Mouse (Mus musculus): ENCODE measurements around the gene Actl10. TPM values are rescaled to one million over a fixed set of nuclear protein-coding genes. Genes with fewer than 3 reads are reported as not detected.

Gene Actl10
- polyA plus RNA-seq, 1 experiment from 2014 or later, result 0.15 TPM

DNA sequence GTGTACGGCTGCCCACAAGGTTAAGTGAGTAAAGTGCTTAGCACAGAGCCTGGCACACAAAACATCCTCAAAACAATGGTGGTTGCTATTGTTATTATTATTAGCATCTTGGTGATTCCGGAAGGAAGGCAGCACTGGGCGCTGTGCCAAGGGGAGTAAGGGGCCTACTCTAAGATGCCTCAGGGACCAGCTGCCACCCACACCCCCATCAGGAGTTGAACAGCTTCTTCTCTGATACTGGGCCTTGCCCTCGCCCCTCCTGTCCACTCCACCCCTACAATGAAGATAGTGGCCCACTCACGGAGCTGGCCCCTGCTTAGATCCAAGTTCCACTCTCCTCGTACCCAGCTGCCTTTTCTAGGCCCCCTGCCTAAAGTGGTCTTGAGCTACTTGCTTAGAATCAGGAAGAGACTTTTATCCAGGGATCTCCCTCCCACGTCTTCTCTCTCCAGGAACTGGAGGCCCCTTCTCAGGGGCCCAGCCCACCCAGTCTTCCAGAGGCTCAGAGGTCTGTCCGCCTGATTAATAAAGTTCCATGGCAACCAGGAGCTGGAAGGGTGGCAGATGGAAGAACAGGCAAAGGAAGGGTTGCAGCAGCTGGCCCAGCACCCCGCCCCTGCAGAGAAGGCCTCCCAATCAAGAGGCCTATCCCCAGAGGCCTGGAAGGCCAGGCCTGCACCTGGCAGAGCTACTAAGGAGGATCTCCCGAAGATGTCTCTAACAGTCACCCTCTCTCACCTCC lies 16.9 kb downstream of the Actl10 start:
- H3K27ac ChIP-seq (ENCODE audit: poor library complexity, severe bottlenecking), result peak overlapping the region; percentile 74
- H3K9ac ChIP-seq, result peak overlapping the region; percentile 84
- WGBS, result 20% methylated on average over 10 of the region's 10 CpGs
- H3K27me3 ChIP-seq (replicated peaks), result no peaks in the 10 kb centered on the region
- peaks cover 36% of the 10 kb centered on the region for H3K4me1 ChIP-seq (replicated peaks)
- peak overlapping the region; percentile 86 for H3K4me2 ChIP-seq
- no peak for ATAC-seq (ENCODE audit: insufficient number of reproducible peaks, low FRiP score)
- H3K9me3 ChIP-seq (replicated peaks), result no peaks in the 10 kb centered on the region
- peak overlapping the region; percentile 93 for H3K4me3 ChIP-seq
- peaks cover 9% of the 10 kb centered on the region for H3K36me3 ChIP-seq

DNA sequence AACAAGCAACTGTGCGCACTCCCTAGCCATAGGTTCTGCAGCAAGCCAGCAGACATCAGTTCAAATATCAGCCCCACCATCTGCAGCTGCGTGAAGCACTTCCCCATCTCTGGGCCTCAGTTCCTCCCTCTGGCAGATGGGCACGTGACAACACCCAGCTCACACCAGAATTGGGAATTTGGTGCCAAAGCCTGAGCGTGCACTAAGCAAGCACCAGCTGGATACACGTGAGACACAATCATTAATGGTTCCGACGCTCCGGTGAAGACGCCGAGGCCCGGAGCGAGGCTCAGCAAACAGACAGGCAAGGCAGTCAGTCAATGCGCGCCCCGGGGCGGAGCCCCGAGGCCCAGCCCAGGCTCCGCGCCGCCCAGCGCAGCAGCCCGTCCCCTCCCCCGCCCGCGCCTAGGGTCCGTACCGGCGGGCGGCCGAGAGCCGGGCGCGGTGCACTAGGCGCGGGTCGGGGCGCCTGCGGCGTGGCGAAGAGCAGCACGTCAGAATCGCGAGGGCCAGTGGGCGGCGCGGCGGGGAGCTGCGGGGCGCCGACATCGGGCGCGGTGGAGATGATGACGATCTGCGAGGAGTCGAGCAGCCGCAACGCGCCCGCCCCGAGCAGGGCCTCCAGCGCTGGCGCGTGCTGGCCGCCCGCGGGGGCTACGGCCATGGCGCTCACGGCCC lies 17.6 kb downstream of the Actl10 start:
- H3K9ac ChIP-seq, result peak overlapping the region; percentile 84
- under 1% methylated on average over 70 of the region's 70 CpGs for WGBS
- peak overlapping the region; percentile 86 for H3K4me2 ChIP-seq
- H3K4me3 ChIP-seq, result peak overlapping the region; percentile 93
- ATAC-seq (ENCODE audit: insufficient number of reproducible peaks, low FRiP score), result peak; percentile 87
- H3K27ac ChIP-seq (ENCODE audit: poor library complexity, severe bottlenecking), result peak overlapping the region; percentile 74
- no peaks in the 10 kb centered on the region for H3K9me3 ChIP-seq (replicated peaks)
- no peaks in the 10 kb centered on the region for H3K27me3 ChIP-seq (replicated peaks)
- H3K36me3 ChIP-seq, result peaks cover 2% of the 10 kb centered on the region
- H3K4me1 ChIP-seq (replicated peaks), result peaks cover 36% of the 10 kb centered on the region

DNA sequence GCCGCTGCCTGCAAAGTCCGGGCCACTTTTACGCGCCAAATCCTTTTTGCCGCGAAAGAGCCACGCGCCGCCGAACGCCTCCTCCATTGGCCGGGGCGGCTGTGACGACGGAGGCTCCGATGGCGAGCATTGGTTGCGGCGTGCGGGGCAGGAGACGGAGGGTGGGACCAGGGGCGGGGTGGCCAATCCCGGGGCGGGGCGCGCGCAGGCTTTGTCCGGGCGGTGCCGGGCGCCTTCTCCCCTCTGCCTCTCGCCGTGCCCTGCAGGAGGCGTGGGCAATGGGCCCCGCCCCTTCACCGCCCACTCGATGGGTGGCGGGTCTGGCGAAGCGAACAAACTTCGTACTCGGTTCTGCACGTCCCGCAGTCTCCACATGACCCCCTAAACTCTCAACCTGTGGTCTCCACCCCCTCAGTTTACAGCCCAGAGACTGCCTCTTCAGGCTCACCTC lies 18.3 kb downstream of the Actl10 start, which contains the start of gene E2f1:
TSS of gene E2f1 (minus strand) at position 57 of the 451 bp plus-strand sequence.
- H3K27me3 ChIP-seq (replicated peaks), result no peaks in the 10 kb centered on the region
- under 1% methylated on average over 35 of the region's 44 CpGs for WGBS
- peak; percentile 98 for ATAC-seq (ENCODE audit: insufficient number of reproducible peaks, low FRiP score)
- H3K9me3 ChIP-seq (replicated peaks), result no peaks in the 10 kb centered on the region
- H3K4me3 ChIP-seq, result peak within 1 kb of the TSS; percentile 93
- peak within 1 kb of the TSS; percentile 84 for H3K9ac ChIP-seq
- H3K4me1 ChIP-seq (replicated peaks), result peaks cover 36% of the 10 kb centered on the region
- H3K27ac ChIP-seq (ENCODE audit: poor library complexity, severe bottlenecking), result peak within 1 kb of the TSS; percentile 74
- peak within 1 kb of the TSS; percentile 86 for H3K4me2 ChIP-seq
- no peaks in the 10 kb centered on the region for H3K36me3 ChIP-seq

DNA sequence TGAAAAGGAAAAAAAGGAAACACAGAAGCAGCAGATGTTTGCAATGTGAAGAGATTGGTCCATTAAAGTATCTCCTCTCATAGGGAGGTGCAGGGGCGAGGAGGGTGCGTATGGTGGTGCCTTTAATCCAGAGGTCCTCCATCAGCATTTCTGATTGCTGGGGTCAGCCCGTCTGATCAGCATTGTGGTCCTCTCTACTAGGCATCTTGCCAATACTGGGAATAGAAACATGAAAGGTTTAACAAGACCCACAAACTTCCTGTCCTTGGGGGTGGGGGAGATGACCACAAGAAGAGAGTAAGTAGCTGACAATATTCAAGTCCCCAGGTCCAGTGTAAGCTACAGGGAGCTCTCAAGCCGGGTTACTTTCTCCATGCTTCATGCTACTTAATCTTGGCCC lies 19.1 kb downstream of the Actl10 start:
- no peak for ATAC-seq (ENCODE audit: insufficient number of reproducible peaks, low FRiP score)
- Histone ChIP-seq H3K27ac (ENCODE audit: poor library complexity, severe bottlenecking) (no peak overlapping the region), H3K9ac (no peak overlapping the region), H3K4me1 (replicated peaks) (peaks cover 35% of the 10 kb centered on the region), H3K9me3 (replicated peaks) (no peaks in the 10 kb centered on the region), H3K27me3 (replicated peaks) (no peaks in the 10 kb centered on the region), H3K36me3 (no peaks in the 10 kb centered on the region), H3K4me2 (peak overlapping the region; percentile 86; the same call in 1 of the 2 replicates), H3K4me3 (0 out of 2 replicates have a peak overlapping the region, but pooled peaks have one; percentile 93)
- WGBS, result 70% methylated on average over 4 of the region's 4 CpGs

DNA sequence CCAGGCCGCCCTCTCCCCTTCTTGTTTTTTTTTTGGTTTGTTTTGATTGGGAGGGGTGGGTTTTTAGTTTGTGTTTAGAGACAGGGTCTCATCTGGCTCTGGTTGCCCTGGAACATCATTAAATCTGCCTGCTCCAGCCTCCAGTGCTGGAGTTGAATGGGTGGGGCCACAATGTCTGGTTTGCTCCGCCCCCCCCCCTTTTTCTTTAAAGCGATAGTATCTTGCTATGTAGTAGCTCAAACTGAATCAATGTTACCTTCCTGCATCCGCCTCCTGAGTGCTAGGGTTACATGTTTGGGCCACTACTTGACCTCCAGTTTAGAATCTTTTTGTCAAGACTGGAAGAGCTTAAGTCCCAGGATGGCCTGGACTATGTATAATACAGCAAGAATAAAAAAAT lies 19.7 kb downstream of the Actl10 start:
- peaks cover 29% of the 10 kb centered on the region for H3K4me1 ChIP-seq (replicated peaks)
- no peak overlapping the region for H3K9ac ChIP-seq
- no peaks in the 10 kb centered on the region for H3K36me3 ChIP-seq
- 76% methylated on average over 4 of the region's 4 CpGs for WGBS
- H3K4me2 ChIP-seq, result no peak overlapping the region
- no peak overlapping the region for H3K4me3 ChIP-seq
- H3K27ac ChIP-seq (ENCODE audit: poor library complexity, severe bottlenecking), result no peak overlapping the region
- no peaks in the 10 kb centered on the region for H3K27me3 ChIP-seq (replicated peaks)
- ATAC-seq (ENCODE audit: insufficient number of reproducible peaks, low FRiP score), result no peak
- H3K9me3 ChIP-seq (replicated peaks), result no peaks in the 10 kb centered on the region

- H3K9me3 ChIP-seq (replicated peaks), result no peaks in the 10 kb centered on the region
- peaks cover 22% of the 10 kb centered on the region for H3K4me1 ChIP-seq (replicated peaks)
- no peak overlapping the region for H3K27ac ChIP-seq (ENCODE audit: poor library complexity, severe bottlenecking)
- no peaks in the 10 kb centered on the region for H3K36me3 ChIP-seq
- ATAC-seq (ENCODE audit: insufficient number of reproducible peaks, low FRiP score), result no peak
- H3K4me2 ChIP-seq, result no peak overlapping the region
- no peak overlapping the region for H3K9ac ChIP-seq
- 77% methylated on average over 8 of the region's 8 CpGs for WGBS
- no peaks in the 10 kb centered on the region for H3K27me3 ChIP-seq (replicated peaks)
- H3K4me3 ChIP-seq, result no peak overlapping the region
These were observed 20.4 kb downstream of the Actl10 start for GRCm38 (mm10) chr2:154571976-154572375.

DNA sequence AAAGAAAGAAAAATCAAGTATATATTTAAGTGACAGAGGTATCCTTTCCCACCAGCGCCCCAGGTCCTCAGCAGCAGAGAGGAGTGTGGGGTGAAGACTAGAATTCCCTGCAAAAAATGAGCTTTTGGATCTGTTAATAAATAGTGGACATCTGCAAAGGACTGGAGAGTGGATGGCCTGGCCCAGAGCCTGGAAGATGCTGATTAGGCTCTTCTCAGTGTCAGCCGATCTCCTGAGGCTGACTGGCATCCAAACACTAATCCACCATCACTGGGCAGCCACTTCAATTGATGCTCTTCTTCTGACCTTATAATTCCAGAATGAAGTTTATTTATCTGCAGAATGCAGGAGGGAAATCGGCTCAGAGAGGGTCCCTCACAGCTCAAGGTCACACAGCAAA lies 21.4 kb downstream of the Actl10 start:
- peaks cover 18% of the 10 kb centered on the region for H3K4me1 ChIP-seq (replicated peaks)
- 75% methylated on average over 3 of the region's 3 CpGs for WGBS
- H3K27me3 ChIP-seq (replicated peaks), result no peaks in the 10 kb centered on the region
- no peak for ATAC-seq (ENCODE audit: insufficient number of reproducible peaks, low FRiP score)
- no peaks in the 10 kb centered on the region for H3K36me3 ChIP-seq
- no peak overlapping the region for H3K9ac ChIP-seq
- no peak overlapping the region for H3K4me2 ChIP-seq
- H3K27ac ChIP-seq (ENCODE audit: poor library complexity, severe bottlenecking), result no peak overlapping the region
- no peak overlapping the region for H3K4me3 ChIP-seq
- no peaks in the 10 kb centered on the region for H3K9me3 ChIP-seq (replicated peaks)

DNA sequence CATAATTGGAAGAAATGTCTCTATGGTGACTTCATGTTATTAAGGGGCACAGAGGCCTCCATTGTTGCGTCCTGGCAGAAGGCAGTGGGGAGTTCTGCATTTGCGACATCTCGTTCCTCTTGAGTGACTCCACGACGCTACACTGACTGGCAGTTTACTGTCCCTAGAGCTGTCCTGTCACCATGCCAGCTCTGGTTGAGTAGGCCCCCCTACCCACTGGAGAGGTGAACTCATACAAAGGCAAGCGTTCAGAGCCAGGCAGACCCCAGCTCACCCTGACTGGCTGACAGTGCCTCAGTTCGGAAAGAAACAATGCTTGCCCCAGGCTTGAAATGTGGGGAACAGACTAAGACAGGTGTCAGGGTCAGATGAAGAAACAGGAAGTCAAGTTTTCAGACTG lies 22.7 kb downstream of the Actl10 start:
- Histone ChIP-seq H3K4me1 (replicated peaks) (peaks cover 8% of the 10 kb centered on the region), H3K9ac (no peak overlapping the region), H3K4me2 (no peak overlapping the region), H3K36me3 (no peaks in the 10 kb centered on the region), H3K4me3 (no peak overlapping the region), H3K9me3 (replicated peaks) (no peaks in the 10 kb centered on the region), H3K27me3 (replicated peaks) (no peaks in the 10 kb centered on the region), H3K27ac (ENCODE audit: poor library complexity, severe bottlenecking) (no peak overlapping the region)
- no peak for ATAC-seq (ENCODE audit: insufficient number of reproducible peaks, low FRiP score)
- WGBS, result 71% methylated on average over 7 of the region's 7 CpGs

GRCm38 (mm10) chr2:154576876-154577743 lies 25.5 kb downstream of the Actl10 start:
- Histone ChIP-seq H3K27ac (ENCODE audit: poor library complexity, severe bottlenecking) (no peak overlapping the region), H3K4me1 (replicated peaks) (0 out of 2 replicates have a peak, but pooled peaks cover 3% of the 10 kb centered on the region), H3K27me3 (replicated peaks) (no peaks in the 10 kb centered on the region), H3K36me3 (no peaks in the 10 kb centered on the region), H3K9ac (0 out of 2 replicates have a peak overlapping the region, but pooled peaks have one; percentile 11), H3K4me2 (no peak overlapping the region), H3K4me3 (no peak overlapping the region), H3K9me3 (replicated peaks) (no peaks in the 10 kb centered on the region)
- no peak for ATAC-seq (ENCODE audit: insufficient number of reproducible peaks, low FRiP score)
- 59% methylated on average over 12 of the region's 12 CpGs for WGBS

GRCm38 (mm10) chr2:154577744-154578067 lies 26.1 kb downstream of the Actl10 start:
- no peak for ATAC-seq (ENCODE audit: insufficient number of reproducible peaks, low FRiP score)
- 90% methylated on average over 6 of the region's 6 CpGs for WGBS
- H3K9me3 ChIP-seq (replicated peaks), result no peaks in the 10 kb centered on the region
- H3K9ac ChIP-seq, result no peak overlapping the region
- H3K4me1 ChIP-seq (replicated peaks), result 0 out of 2 replicates have a peak, but pooled peaks cover 3% of the 10 kb centered on the region
- no peaks in the 10 kb centered on the region for H3K36me3 ChIP-seq
- H3K27ac ChIP-seq (ENCODE audit: poor library complexity, severe bottlenecking), result no peak overlapping the region
- H3K4me3 ChIP-seq, result no peak overlapping the region
- no peaks in the 10 kb centered on the region for H3K27me3 ChIP-seq (replicated peaks)
- H3K4me2 ChIP-seq, result no peak overlapping the region

DNA sequence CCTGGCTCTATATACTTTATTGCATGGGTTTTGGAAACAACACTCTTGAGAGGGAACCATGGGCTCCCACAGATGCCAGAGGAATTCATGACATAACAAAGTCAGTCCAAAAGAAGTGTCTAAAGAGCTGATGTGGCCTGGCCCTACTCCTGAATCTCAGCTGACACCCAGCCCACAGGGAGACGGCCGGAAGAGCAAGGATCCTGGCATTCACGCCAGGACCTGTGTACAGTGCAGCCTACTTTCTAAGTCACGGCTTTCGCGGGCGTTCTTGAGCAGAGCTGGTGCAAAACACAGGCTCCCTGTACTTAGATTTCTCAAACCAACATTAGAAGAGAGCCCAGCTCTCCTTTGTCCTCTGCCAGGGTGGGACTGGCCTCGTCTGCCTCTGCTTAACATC lies 29.0 kb downstream of the Actl10 start:
- H3K4me2 ChIP-seq, result no peak overlapping the region
- H3K36me3 ChIP-seq, result no peaks in the 10 kb centered on the region
- no peak for ATAC-seq (ENCODE audit: insufficient number of reproducible peaks, low FRiP score)
- 67% methylated on average over 8 of the region's 8 CpGs for WGBS
- no peak overlapping the region for H3K4me3 ChIP-seq
- no peaks in the 10 kb centered on the region for H3K27me3 ChIP-seq (replicated peaks)
- H3K9me3 ChIP-seq (replicated peaks), result no peaks in the 10 kb centered on the region
- peaks cover 20% of the 10 kb centered on the region for H3K4me1 ChIP-seq (replicated peaks)
- H3K9ac ChIP-seq, result no peak overlapping the region
- 0 out of 2 replicates have a peak overlapping the region, but pooled peaks have one; percentile 17 for H3K27ac ChIP-seq (ENCODE audit: poor library complexity, severe bottlenecking)
